Comparison of ENCODE assay signal across 22 mouse cellular contexts in genomic region chr17:60468901-60469300, GRCm38 (mm10).
DNase-seq lines count a peak whose midpoint lies in the region; ATAC-seq and TF ChIP-seq lines count a peak whose summit lies in the region.
"Had no signal": no experiment of that assay in that cellular context is flagged by ENCODE, and none has a peak within 500 bp of the region (broad histone marks: within the 10 kb centered on the region; RNA-seq: fewer than 3 reads in every experiment).

No protein-coding gene starts in this region.

- no peaks in the 10 kb centered on the region for H3K27me3 ChIP-seq in hindbrain, embryonic 16.5 days (replicated peaks; ENCODE audit: control insufficient read depth, insufficient read depth, low read length)
- no peaks in the 10 kb centered on the region for H3K27me3 ChIP-seq in lung, postnatal 0 days (replicated peaks; ENCODE audit: insufficient read depth, low read length)
- no peaks in the 10 kb centered on the region for H3K27me3 ChIP-seq in kidney, adult 2 months (replicated peaks; ENCODE audit: control insufficient read depth, insufficient read depth, low read length)
- H3K27me3 ChIP-seq: embryonic facial prominence, embryonic 13.5 days; embryonic facial prominence, embryonic 15.5 days; forebrain, embryonic 12.5 days had no signal

- ATAC-seq in hindbrain, embryonic 16.5 days: no peak
- no peak for ATAC-seq in lung, postnatal 0 days
- ATAC-seq in megakaryocyte, adult 5-6 weeks (ENCODE audit: poor library complexity, severe bottlenecking): no peak
- ATAC-seq: forebrain, embryonic 14.5 days; forebrain, embryonic 16.5 days had no signal

- no peak overlapping the region for H3K27ac ChIP-seq in hindbrain, embryonic 16.5 days (ENCODE audit: low read depth, low read length)
- H3K27ac ChIP-seq in lung, postnatal 0 days (ENCODE audit: low read length): no peak overlapping the region
- no peak overlapping the region for H3K27ac ChIP-seq in kidney, adult 2 months (ENCODE audit: insufficient read depth, low read depth, low read length)
- H3K27ac ChIP-seq: embryonic facial prominence, embryonic 13.5 days; embryonic facial prominence, embryonic 15.5 days; forebrain, embryonic 12.5 days had no signal

- H3K4me3 ChIP-seq in hindbrain, embryonic 16.5 days (ENCODE audit: low read length): no peak overlapping the region
- H3K4me3 ChIP-seq in lung, postnatal 0 days (ENCODE audit: low read depth, low read length): no peak overlapping the region
- no peak overlapping the region for H3K4me3 ChIP-seq in kidney, adult 2 months (ENCODE audit: insufficient read depth, low read depth, low read length)
- H3K4me3 ChIP-seq: embryonic facial prominence, embryonic 13.5 days; embryonic facial prominence, embryonic 15.5 days; forebrain, embryonic 12.5 days had no signal

- no peak for TF ChIP-seq EP300 in lung, postnatal 0 days (IDR thresholded peaks at IDR 0.05)

- TF ChIP-seq CTCF in lung, postnatal 0 days (IDR thresholded peaks at IDR 0.05): no peak
- TF ChIP-seq CTCF in kidney, adult 2 months (conservative IDR thresholded peaks at IDR 0.05; ENCODE audit: insufficient read depth, insufficient read length, low read depth, low read length): no peak

- no peaks in the 10 kb centered on the region for H3K9me3 ChIP-seq in hindbrain, embryonic 16.5 days (ENCODE audit: control insufficient read depth, low read length)
- H3K9me3 ChIP-seq in lung, postnatal 0 days (ENCODE audit: low read length): no peaks in the 10 kb centered on the region
- H3K9me3 ChIP-seq: embryonic facial prominence, embryonic 13.5 days; embryonic facial prominence, embryonic 15.5 days; forebrain, embryonic 12.5 days had no signal

- peak; percentile 26 for DNase-seq in 3134 (ENCODE audit: extremely low read depth, insufficient read length, low spot score)
- DNase-seq in 416B (ENCODE audit: low read depth): peak; percentile 7
- peak; percentile 19 for DNase-seq in Muller cell, postnatal 12 days (ENCODE audit: inconsistent ontology term)
- peak; percentile 0 for DNase-seq in brain, adult 2 months (ENCODE audit: low read depth, low spot score)
- no peak for DNase-seq in lung, postnatal 0 days (ENCODE audit: low spot score)
- DNase-seq in kidney, adult 2 months: no peak
- DNase-seq: adrenal gland, adult 2 months; adrenal gland, postnatal 10 days; adrenal gland, postnatal 25 days; cerebellum, adult 11 months; cerebellum, adult 18-20 months; cerebellum, adult 8-10 months; cerebellum, postnatal 10 days; cerebellum, postnatal 25 days; embryo, embryonic 11 days had no signal

- no peaks in the 10 kb centered on the region for H3K36me3 ChIP-seq in hindbrain, embryonic 16.5 days (ENCODE audit: control insufficient read depth, insufficient read depth, low read length)
- H3K36me3 ChIP-seq in lung, postnatal 0 days (ENCODE audit: insufficient read depth, low read length): no peaks in the 10 kb centered on the region
- H3K36me3 ChIP-seq in kidney, adult 2 months (ENCODE audit: control insufficient read depth, insufficient read depth, low read length): no peaks in the 10 kb centered on the region
- H3K36me3 ChIP-seq: embryonic facial prominence, embryonic 13.5 days; embryonic facial prominence, embryonic 15.5 days; forebrain, embryonic 12.5 days had no signal

- no peaks in the 10 kb centered on the region for H3K4me1 ChIP-seq in hindbrain, embryonic 16.5 days (ENCODE audit: control insufficient read depth, insufficient read depth, low read depth, low read length)
- H3K4me1 ChIP-seq in lung, postnatal 0 days (ENCODE audit: insufficient read depth, low read depth, low read length): no peaks in the 10 kb centered on the region
- H3K4me1 ChIP-seq in kidney, adult 2 months (ENCODE audit: control insufficient read depth, insufficient read depth, low read length): no peaks in the 10 kb centered on the region
- H3K4me1 ChIP-seq: embryonic facial prominence, embryonic 13.5 days; embryonic facial prominence, embryonic 15.5 days; forebrain, embryonic 12.5 days had no signal

- TF ChIP-seq POLR2A in kidney, adult 2 months (IDR thresholded peaks at IDR 0.05; ENCODE audit: low read depth, low read length): no peak

- WGBS in hindbrain, embryonic 16.5 days: 95% methylated on average over 1 of the region's 1 CpGs
- WGBS in lung, postnatal 0 days: 79% methylated on average over 1 of the region's 1 CpGs
- WGBS in kidney, adult 2 months: 80% methylated on average over 1 of the region's 1 CpGs

- no peak overlapping the region for H3K4me2 ChIP-seq in hindbrain, embryonic 16.5 days (ENCODE audit: low read length)
- H3K4me2 ChIP-seq in lung, postnatal 0 days (replicated peaks; ENCODE audit: low read depth, low read length): no peak overlapping the region
- H3K4me2 ChIP-seq: embryonic facial prominence, embryonic 13.5 days; embryonic facial prominence, embryonic 15.5 days; forebrain, embryonic 12.5 days had no signal

- H3K9ac ChIP-seq in hindbrain, embryonic 16.5 days (ENCODE audit: low read depth, low read length): no peak overlapping the region
- H3K9ac ChIP-seq in lung, postnatal 0 days (replicated peaks; ENCODE audit: low read depth): no peak overlapping the region
- H3K9ac ChIP-seq: embryonic facial prominence, embryonic 13.5 days; embryonic facial prominence, embryonic 15.5 days; forebrain, embryonic 12.5 days had no signal

Comparison
In these comparisons a context has a peak if more than half of its experiments do, and no peak if none do; other contexts are left out.
1. DNase-seq: peak in 3134 (single experiment), 416B (single experiment), Muller cell, postnatal 12 days (single experiment) and brain, adult 2 months (single experiment); none in lung, postnatal 0 days (single experiment) and kidney, adult 2 months (single experiment).